Mouse (Mus musculus): Measurements from ENCODE around the gene Avil.

Avil gene

DNA sequence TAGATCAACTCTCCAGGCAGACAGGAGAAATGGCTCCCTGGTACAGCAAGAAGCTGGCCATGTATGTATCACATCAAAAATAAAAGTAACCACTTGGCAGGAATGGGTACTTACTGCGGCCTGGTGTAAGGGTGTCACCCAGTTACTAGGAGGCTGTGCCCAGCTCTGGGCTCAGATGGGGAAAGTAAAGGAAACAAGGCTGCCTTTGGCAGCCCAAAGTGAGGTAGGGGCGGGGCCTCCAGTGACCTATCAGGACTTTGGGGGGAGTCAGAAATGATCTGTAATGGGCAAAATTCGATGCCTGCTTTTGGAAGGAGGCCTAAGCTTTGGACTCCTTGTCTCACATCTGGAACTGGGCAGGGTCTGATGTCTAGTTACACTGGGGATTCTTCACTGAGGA lies 18.8 kb upstream of the Avil start:
- no peak for DNase-seq (ENCODE audit: low read depth)

DNA sequence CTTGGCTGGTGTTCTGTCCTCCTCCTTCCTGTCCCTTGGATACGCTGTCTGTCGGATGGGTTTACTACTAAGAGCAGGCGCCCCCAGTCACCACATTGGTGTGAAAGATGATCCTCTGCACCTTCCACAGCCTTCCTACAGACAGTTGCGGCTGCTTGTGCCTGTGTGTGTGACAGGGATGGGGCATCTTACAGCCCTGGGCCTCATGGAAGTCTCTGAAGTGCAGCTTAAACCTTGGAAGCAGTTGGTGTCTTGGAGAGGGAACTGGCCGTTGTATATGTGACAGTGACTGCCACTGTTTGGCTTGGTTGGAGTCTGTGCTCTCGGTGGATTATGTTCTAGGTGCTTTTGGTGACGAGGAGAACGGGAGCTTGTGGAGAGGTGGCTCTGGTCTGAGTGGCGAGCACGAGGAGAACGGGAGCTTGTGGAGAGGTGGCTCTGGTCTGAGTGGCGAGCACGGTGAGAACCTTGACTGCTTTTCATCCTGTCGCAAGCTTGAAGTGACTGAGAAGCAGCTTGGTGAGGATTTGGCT lies 17.2 kb upstream of the Avil start:
- DNase-seq (ENCODE audit: low read depth): no peak

DNA sequence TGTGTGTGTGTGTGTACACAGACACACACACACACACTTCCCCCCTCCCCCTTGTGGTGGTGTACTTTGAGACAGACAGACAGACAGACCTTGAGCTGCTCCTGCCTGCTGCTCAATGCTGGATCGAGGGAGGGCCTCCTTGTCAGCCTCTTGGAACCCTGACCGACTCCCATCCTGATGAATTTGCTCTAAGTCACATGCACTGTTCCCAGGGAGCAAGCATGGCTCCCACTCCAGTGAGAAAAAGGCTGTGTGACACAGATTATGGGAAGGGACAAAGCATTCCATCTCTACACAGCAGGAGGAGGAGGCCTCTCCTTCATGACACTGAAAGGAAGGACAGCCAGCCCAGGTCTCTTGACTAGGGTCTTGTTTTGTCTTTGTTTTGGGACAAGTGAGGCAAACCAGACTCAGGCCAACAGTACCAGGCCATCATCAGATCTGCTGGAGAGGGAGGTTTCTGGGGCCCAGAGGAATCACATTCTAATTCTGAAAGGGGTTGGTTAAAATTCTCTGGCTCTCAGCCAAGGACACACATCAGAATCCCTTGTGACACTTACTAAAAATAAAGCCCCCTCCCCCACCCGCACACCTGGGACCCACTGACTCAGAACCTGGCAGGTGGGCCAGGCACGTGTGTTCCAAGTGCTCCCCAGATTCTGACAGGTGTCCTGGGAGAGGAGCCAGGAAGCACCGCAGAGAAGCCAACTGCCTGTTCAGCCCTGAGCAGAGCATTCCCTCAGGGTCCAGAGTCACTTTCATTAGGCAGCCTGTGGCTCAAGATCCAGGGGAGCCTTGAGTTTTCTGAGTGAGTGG lies 16.1 kb upstream of the Avil start:
- DNase-seq (ENCODE audit: low read depth): no peak

DNA sequence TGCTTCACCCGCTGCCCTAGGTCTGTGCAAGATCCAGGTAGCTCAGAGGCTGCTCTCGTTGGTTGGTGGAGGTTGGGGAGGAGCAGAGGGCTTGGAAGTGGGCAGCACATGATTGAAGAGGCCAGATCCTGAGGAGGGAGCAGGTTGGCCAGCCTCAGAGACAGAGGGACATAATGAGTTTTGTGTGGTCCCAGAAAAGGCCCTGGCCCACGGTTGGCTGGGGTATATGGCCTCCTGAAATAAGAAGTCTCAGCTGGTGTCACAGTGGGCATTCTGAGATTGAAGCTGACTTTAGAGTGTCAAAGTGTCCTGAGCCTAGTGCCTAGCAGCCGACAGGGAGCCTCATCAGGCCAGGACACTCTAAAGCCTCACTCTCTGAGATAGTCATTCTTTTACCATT lies 15.4 kb upstream of the Avil start:
- no peak for DNase-seq (ENCODE audit: low read depth)

DNA sequence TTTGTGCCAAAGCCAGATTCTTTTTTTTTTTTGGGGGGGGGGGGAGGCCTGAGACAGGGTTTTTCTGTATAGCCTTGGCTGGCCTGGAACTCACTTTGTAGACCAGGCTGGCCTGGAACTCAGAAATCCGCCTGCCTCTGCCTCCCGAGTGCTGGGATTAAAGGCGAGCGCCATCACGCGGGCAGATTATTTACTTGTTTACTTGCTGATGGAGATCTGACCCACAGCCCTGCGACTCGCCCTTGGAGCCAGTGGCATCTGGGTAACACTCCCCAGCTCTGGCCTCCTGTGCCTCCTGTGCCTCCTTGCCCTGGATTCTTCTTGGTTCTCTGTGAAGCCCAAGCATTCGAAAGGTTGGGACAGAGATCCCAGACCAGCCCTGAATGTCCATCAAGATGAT lies 14.9 kb upstream of the Avil start:
- no peak for DNase-seq (ENCODE audit: low read depth)

DNA sequence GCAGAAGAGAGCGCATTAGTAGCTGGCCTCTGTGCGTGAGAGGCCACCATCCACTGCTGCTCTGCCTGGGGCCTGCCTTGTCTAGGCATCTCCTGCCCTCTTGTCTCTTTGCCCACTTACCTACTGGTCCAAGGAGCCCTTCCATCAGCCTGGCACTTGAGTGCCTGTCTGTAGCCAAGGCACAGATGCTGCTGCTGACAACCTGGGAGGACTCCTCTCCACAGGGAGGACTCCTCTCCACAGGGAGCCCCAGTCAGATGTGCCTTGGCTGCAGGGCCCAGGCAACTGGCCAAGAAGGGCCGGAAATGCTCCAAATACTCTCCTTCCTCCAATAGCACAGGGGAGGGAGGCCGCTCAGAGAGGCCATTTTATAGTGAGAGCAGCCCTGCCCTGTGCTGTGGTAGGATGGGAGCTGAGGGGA lies 14.0 kb upstream of the Avil start:
- DNase-seq (ENCODE audit: low read depth): no peak

DNA sequence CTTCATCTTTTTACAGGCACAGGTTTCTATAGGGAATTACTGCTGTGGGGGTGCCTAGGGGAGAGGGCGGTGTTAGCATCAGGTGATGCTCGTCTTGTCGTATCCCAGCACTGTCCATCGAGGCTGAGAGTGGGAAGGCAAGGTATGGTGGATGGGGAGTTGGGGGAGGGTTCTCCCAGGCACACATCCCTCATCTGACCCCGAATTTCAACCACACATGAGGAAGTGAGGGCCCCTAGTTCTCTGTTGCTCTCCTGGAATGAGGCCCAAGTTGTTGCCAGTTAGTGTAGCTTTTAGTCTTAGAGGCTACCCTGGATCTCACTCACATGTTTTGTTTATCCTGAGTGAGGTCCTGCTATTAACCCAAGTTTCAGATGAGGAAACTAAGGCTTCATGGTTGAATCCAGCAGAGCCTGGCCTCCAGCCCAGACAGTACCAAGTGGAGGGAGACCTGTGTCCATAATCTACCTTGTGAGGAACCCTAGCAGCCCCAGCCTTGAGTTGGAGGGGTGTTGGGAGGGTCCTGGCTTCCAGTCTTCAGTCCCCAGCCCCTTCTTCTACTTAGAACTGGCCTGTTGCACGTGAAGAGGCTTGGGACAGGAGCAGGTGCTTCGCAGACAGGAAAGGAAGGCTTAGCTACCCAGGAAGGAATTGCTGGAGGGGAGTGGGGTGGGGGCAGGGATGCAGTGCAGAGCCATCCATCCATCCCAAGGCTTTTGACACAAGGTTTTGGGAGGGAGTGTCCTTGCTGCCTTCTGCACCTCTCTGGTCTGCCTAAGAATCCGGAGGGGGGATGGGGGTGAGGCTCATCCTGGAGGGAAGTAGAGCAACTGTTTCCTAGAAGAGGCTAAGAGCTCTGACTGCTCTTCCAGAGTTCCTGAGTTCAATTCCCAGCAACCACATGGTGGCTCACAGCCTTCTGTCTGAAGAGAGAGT lies 13.1 kb upstream of the Avil start:
- DNase-seq (ENCODE audit: low read depth): no peak

DNA sequence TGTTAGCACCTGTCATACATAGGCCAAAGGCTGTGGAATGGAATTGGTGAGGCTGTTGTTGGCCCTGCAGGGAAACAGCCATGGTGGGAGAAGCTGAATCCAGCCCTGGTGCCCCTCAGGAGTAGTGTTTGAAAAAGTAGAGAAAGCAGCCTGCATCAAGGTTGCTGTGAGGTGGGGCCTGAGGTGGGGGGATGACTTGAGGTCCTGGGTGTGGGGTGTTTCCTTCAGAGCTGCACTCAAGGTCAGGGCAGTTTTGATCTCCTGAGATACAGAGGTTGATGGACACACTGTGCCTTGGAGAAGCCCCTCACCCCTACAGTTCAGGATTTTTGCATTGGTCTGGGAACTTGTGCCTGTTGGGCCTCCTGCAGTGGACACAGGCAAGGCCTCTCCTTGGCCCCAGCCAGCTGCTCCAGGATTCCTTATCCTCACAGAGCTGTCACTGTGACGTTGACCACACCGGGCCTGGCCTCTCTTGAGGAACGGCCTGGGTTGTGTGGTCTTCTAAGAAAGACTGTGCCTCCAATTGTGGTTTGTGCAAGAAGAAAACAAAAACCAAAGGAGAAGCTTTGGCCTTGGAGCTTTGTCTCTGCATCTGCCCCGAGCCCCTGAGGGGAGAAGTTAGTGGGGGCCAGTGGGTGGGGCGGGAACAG lies 11.9 kb upstream of the Avil start:
- no peak for DNase-seq (ENCODE audit: low read depth)

DNA sequence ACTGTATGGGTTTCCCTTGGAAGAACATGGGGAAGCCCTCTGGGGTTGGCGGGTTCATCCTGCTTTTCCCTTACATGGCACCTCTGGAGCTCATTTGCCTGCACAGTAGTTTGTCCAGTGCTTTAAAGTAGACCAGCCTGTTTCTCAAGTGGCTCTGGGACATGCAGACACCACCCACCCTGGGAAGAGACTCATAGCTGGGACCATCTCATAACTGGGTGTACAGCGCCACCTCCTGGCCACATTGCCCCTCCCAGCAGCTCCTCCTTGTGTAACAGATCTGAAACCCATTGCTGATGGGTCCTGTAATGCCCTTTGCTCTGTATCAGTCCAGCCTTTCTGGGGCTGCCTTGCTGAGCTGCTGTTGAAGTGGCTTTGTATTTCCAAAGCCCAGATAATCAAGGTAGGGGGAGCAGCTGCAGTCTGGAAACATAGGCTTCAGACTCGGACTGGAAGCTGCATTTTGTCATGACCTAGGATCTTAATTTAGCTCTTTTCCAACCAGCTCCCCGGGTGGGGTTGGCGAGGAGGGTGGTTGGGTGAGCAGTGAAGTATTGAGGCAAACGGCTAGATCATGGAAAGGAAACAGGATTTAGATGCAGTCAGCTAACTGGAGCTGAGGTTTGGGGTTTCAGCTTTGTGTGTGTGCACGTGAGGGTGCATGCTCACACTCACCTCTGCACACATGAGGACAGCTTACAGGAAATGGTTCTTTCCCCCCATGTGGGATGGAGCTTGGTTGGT lies 10.0 kb upstream of the Avil start:
- DNase-seq (ENCODE audit: low read depth): peak; percentile 86

DNA sequence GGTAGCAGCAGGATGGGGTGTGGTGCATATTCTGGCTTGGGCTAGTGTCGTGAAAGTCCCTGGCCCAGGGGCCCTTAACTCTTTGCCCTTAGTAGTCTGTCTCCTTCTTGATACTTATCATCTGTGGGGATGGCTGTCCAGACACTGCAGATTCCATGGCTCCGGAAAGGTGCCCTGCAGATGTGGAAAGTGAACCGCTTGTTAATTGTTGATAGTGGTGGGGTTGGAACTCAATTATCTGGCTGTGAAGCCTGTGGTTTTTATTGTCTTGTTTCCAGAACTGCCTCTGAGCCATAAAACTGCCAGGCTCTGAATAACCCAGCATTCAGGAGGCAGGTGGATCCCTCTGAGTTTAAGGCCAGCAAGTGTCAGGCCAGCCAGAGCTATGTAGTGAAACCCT lies 8.8 kb upstream of the Avil start:
- DNase-seq (ENCODE audit: low read depth): no peak

DNA sequence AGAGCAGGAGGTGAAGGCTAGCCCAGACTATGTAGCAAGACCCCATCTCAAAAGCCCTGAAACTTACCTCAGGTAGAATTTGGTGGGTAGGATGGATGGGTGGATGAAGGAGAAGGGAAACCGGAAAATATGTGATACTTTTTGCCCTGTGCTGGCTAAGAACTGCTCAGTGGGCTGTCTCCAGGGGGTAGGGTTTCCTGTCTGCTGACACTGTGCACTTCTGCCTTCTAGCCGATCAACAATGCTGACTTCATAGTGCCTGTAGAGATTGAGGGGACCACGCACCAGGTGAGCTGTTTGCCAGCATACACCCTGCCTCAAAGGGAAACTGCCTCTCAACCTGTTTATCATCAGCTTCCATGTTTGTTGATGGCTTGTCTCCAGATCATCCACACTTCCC lies 6.9 kb upstream of the Avil start:
- no peak for DNase-seq (ENCODE audit: low read depth)

DNA sequence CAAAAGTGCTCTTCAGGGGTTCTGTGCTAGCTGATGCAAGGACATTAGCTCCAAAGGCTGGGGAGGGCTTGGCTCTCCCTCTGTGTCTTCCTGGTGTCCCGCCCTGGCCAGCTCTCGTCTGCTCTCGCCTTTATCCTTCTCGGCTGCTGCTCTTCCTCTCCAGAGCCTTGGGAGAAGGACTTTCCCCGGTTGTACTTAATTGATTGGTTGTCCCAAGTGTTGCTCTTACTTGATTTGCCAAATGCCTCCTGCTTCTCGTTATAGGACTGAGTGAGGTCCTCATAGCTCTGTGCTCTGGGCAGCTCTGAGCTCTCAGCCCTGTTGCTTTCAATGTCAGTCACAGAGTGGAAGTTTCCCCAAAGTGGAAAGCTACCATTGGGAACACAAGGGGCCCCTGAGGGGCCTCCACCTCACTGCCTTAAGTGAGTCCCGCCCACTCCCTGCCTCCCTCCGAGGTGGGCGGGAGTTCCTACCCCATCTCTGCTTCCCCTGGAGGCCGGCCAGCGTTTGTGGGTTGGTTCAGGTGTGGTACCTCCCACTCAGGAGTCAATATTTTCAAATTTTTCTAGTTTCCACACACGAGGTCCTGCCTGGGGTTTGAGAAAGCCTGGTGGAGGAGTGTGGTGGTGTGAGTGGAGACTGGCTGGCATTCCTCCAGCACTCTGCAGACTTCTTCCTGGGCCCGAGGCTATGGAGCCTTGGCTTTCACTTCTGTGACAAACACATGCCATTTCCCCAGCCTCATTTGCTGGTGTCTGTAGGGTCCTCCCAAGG lies 3.0 kb upstream of the Avil start:
- no peak for DNase-seq (ENCODE audit: low read depth)

DNA sequence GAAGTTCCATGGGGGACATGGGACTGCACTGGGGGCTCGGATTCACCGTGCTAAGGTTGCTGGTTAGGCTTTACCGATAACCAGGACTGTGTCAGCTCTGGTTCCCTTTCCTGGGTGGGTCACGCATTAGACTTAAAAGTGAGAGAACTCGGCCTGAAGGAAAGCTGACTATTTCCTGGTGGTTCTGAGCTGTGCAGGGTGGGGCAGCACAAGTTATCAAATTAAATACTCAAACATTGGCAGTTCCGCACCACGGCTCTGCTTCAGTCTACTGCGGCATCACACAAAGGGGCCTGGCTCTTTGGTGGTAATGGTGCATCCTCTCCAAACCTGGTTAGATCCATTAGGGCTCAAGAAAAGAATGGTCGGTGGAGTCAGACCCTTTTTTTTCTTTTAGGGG lies 788 bp downstream of the Avil start:
- no peak for DNase-seq (ENCODE audit: low read depth)

DNA sequence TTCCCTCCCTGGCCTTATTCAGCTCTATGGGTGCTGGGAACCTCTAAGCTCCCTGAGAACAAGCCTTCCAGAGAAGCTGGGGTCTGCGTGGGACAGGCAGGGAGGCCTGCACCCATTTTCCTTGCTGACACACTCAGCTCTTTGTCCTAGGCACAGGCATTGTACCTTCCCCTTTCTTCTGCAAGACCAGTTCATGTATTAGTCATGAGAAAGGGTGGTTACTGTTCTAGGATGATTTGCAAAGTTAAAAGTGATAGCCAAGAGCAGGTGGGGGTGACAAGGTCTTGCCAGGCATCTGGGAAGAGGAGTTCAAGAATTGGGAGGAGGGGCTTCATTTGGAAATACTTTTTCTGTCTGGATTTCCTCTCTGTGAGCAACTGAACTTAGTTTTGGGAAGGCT lies 1.5 kb downstream of the Avil start:
- DNase-seq (ENCODE audit: low read depth): no peak

DNA sequence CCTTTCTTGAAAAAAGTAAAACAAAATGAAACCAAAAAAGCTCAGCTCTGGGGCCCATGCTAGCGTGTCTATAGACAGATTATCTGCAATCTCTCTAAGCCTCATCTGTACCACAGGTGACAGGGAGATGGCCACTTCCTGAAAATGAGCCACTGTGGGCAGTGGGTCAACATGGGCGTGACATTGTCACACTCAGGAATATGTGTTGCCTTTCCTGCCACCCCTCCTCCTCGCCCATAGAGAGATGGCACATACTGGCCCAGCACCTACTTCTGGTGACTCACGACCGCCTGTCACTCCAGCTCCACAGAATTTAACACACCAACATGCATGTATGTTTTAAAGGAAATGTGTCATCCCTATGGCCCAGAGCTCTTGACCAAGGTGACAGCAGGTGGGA lies 2.3 kb downstream of the Avil start:
- no peak for DNase-seq (ENCODE audit: low read depth)

DNA sequence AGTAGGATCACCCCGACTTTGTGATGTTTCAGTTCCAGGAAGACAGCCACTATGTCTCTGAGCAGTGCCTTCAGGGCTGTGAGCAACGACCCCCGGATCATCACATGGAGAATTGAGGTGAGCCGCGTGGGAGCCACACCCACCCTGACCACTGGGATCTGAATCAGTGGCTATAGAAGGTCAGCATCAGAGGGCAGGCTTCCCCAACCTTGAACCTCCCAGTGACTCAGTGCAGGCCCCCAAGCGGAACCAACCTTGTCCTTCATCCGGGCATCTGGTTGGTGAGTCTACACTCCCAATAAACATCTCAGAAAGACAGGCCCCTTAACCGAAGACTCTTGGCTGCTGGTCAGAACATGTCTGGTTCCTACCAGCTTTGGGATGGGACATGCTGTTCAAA lies 2.8 kb downstream of the Avil start:
- DNase-seq (ENCODE audit: low read depth): no peak

DNA sequence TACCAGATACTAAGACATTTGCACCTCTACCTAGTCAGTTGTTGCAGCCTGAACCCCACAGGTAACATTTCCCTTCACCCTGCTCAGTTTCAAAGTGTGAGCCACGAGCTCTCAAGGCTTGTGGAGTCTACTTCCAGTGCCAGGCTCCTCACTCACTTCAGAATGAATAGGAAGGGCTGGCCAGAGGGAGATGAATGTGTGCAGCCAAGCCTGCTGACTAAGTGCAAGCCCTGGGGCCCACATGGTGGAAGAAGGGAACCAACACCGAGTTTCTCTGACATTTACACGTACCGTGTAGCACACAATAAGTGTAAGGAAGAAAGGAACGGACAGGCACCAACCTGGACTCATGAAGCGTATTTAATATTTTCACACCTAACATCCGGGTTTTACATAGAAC lies 3.3 kb downstream of the Avil start:
- no peak for DNase-seq (ENCODE audit: low read depth)

DNA sequence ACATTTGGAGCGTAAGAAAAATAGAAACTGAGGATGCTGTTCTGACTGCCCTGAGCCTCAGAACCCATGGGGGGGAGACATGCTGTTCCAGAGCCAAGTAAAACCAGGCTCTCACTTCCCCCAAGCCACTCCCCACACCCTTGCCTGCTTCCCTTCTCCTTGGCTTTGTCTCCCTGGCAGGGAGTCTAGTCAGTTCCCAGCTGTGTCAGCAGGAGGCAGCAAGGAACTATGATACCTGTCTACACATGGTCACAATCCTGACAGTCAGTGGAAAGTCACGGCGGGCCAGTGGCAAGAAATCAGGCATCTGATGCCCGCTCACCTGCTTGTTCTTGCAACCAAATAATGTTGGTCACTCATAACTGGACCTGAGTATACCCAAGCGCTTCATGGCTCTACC lies 16.0 kb downstream of the Avil start:
- no peak for DNase-seq (ENCODE audit: low read depth)

DNA sequence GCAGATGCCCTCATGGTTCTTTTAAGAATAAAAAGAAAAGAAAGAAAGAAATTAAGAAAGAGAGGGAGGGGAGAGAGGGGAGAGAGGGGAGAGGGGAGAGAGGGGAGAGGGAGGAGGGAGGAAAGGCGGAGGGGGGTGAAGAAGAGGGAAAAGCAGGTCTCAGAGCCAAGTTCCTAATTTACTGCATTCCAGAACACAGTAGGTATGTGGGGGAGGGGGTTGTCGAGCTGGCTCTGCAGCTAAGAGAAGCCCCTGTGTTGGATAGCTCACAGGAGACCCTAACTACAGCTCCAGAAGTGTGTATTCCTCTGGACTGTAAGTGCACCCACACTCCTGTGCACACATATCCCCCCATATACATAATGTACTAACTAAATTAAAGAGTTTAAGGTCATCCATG lies 16.6 kb downstream of the Avil start:
- no peak for DNase-seq (ENCODE audit: low read depth)

DNA sequence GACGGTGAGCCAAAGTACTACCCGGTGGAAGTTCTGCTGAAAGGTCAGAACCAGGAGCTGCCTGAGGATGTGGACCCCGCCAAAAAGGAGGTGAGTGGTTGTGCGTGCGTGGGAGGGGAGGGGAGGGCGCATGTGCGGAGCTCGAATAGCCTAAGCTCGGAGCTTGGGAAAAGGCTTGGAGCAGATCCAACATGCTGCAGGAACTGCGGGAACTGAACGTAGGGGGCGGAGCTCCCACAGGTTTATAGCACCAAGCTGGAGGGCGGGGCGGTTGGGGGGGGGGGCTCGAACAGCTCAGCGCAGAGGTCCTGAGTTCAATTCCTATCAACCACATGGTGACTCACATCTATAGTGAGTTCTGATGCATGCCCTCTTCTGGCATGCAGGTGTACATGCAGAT lies 17.9 kb downstream of the Avil start:
- no peak for DNase-seq (ENCODE audit: low read depth)
